Mouse (Mus musculus) liver, postnatal 0 days (tissue): ENCODE measurements around the gene Chrd. TPM values are rescaled to one million over a fixed set of nuclear protein-coding genes. Genes with fewer than 3 reads are reported as not detected.

ENCODE experiments used
- ATAC-seq: fragments of 200-750 bp; cut with Nextera tagmentation; 2 replicates; pipeline ENCODE4 v1.8.0; 2017; ENCODE audit warnings: mild to moderate bottlenecking, moderate library complexity
- DNase-seq: peaks from one replicate; pipeline ENCODE4 v3.0.0-alpha.2; 2016
- H3K27ac ChIP-seq: fragments of 300-500 bp; sonication (generic); 2 replicates; pipeline ENCODE4 v1.5.1; 2014; ENCODE audit warnings: antibody characterized with exemption, moderate library complexity, mild to moderate bottlenecking, low read depth
- H3K27me3 ChIP-seq: fragments of 300-500 bp; sonication (generic); 2 replicates; pipeline ENCODE4 v1.6.1; 2014; ENCODE audit warnings: low read length, control low read depth, mixed read lengths; ENCODE audit not compliant: insufficient read depth
- H3K36me3 ChIP-seq: fragments of 300-500 bp; sonication (generic); replicated peaks from 2 replicates; pipeline ENCODE4 v1.6.1; 2014; ENCODE audit warnings: mild to moderate bottlenecking, control low read depth, low read length, moderate library complexity, mixed read lengths; ENCODE audit not compliant: insufficient read depth
- H3K4me1 ChIP-seq: fragments of 300-500 bp; sonication (generic); 2 replicates; pipeline ENCODE4 v1.6.1; 2014; ENCODE audit warnings: antibody characterized with exemption, mild to moderate bottlenecking, control low read depth; ENCODE audit not compliant: insufficient read depth
- H3K4me2 ChIP-seq: fragments of 300-500 bp; sonication (generic); 2 replicates; pipeline ENCODE4 v1.6.1; 2014; ENCODE audit warnings: low read depth, mild to moderate bottlenecking, low read length, moderate library complexity, mixed read lengths
- H3K4me3 ChIP-seq: fragments of 300-500 bp; sonication (generic); 2 replicates; pipeline ENCODE4 v1.5.1; 2014; ENCODE audit warnings: low read depth, low read length
- H3K9ac ChIP-seq: fragments of 300-500 bp; sonication (generic); replicated peaks from 2 replicates; pipeline ENCODE4 v1.6.1; 2014; ENCODE audit warnings: mild to moderate bottlenecking, moderate library complexity
- H3K9me3 ChIP-seq: fragments of 300-500 bp; sonication (generic); 2 replicates; pipeline ENCODE4 v1.6.1; 2016; ENCODE audit warnings: mild to moderate bottlenecking, control low read depth, low read length, mixed read lengths
- CTCF ChIP-seq: sonication (generic); IDR thresholded peaks from 2 replicates; pipeline ENCODE4 v1.5.1; 2016; ENCODE audit warnings: antibody characterized with exemption, low read depth
- EP300 ChIP-seq: IDR thresholded peaks from 2 replicates; pipeline ENCODE4 v1.6.1; 2016; ENCODE audit warnings: antibody characterized with exemption, low read depth, mild to moderate bottlenecking
- WGBS: fragments of 180-500 bp; shearing (Covaris S2); extraction: QIAGEN DNeasy Blood & Tissue Kit; methylation state at CpG from one replicate; pipeline ENCODE4 v1.1.7; 2014; ENCODE audit not compliant: insufficient replicate concordance; 5-methylcytosine and 5-hydroxymethylcytosine counted together
- polyA plus RNA-seq: library from polyadenylated mRNA; unstranded; fragments of >200 nt; fragmentation: Nextera tagmentation; extraction: Ambion mirVana; gene quantifications from 2 replicates; pipeline ENCODE4 v1.2.1, GENCODE M21; 2015

The Chrd gene
- polyA plus RNA-seq, 1 experiment from 2014 or later: 0.34 TPM

DNA sequence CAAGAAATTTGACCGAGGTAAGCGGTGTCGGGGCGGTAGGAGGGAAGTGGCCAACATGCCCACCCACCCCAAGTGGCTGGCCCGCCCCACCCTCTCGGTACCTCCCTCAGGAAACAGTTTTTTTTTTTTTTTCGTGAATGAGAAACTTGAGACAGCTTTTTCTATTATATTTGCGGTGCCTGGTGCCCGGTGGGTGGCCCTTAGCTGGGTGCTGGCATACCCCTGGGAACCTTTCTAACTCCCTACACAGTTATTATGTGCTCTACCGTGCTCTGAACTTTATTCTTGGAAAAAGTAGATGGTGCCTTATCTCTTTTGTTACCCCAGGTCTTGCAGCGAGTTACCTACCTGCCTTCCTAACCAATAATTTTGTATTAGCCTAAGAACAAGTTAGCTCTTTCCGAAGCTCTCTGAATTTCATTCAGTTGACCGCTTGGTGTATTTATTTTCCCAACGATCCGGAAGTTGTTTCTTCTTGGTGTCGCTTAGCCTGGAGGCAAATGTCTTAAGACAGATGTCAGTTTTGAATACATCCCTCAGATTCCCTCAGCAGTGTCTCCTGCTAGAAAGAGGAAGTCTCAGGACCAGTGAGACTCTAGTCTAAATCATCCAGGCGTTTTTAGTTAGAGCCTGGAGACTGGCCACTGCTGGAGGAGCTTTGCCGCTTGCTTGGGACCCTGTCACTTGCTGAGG lies 14.8 kb upstream of the Chrd start:
- H3K9ac ChIP-seq: peak overlapping the region; percentile 63
- peak overlapping the region; percentile 78 for H3K4me3 ChIP-seq
- H3K4me2 ChIP-seq: peak overlapping the region; percentile 100
- peaks cover 29% of the 10 kb centered on the region for H3K4me1 ChIP-seq
- 3% methylated on average over 17 of the region's 18 CpGs for WGBS
- TF ChIP-seq CTCF: no peak
- TF ChIP-seq EP300: no peak
- DNase-seq (no peak), ATAC-seq (peak; percentile 14)
- H3K9me3 ChIP-seq: no peaks in the 10 kb centered on the region
- peaks cover 19% of the 10 kb centered on the region for H3K36me3 ChIP-seq
- 0 out of 2 replicates have a peak, but pooled peaks cover 3% of the 10 kb centered on the region for H3K27me3 ChIP-seq
- H3K27ac ChIP-seq: peak overlapping the region; percentile 95

DNA sequence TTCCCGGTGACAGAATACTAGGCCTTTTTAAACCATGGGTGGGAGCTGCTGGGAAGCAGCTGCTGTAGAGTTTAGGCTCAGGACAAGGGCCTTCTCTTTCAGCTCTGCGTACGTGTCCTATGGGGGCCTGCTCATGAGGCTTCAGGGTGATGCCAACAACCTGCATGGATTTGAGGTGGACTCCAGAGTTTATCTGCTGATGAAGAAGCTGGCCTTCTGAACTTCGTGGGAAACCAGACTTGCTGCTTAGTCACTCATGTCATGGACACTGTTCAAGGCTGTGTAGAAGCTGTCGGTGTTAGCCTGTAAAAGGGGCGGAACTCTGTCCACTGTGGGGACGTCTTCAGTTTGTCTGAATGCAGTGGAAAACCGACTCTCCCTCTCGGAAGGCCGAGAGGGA lies 11.1 kb upstream of the Chrd start:
- H3K4me2 ChIP-seq: no peak overlapping the region
- TF ChIP-seq EP300: no peak
- TF ChIP-seq CTCF: no peak
- WGBS: 80% methylated on average over 10 of the region's 10 CpGs

DNA sequence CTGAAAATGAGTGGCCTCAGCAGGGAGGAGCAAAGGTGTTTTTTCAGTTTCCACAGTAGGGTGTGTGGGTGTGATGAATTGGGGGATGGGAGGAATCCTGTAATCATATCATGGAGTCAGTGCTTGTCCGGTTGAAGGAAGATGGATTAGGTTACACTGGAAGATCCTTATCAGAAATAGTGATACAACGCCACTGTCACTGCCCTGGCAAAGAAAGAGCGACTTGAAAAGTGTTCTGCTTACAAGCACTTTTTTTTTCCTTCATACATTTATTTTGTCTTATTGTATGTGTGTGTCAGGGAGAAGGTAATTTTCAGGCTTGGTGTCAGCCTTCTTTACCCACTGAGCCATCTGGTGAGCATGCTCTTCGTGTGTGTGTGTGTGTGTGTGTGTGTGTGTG lies 10.2 kb upstream of the Chrd start:
- Histone ChIP-seq H3K27me3 (no peaks in the 10 kb centered on the region), H3K4me2 (no peak overlapping the region), H3K4me3 (no peak overlapping the region), H3K36me3 (peaks cover 19% of the 10 kb centered on the region), H3K9me3 (no peaks in the 10 kb centered on the region), H3K9ac (no peak overlapping the region), H3K4me1 (peaks cover 13% of the 10 kb centered on the region), H3K27ac (no peak overlapping the region)
- TF ChIP-seq CTCF: no peak
- no peak for TF ChIP-seq EP300
- no peak for DNase-seq
- ATAC-seq: no peak
- WGBS: 73% methylated on average over 4 of the region's 4 CpGs

More for the DNA sequence above, 11.1 kb upstream of the Chrd start:
- ATAC-seq: no peak
- DNase-seq: no peak
- Histone ChIP-seq H3K4me3 (no peak overlapping the region), H3K9ac (no peak overlapping the region), H3K4me1 (peaks cover 13% of the 10 kb centered on the region), H3K36me3 (peaks cover 19% of the 10 kb centered on the region), H3K9me3 (no peaks in the 10 kb centered on the region), H3K27me3 (no peaks in the 10 kb centered on the region), H3K27ac (no peak overlapping the region)

DNA sequence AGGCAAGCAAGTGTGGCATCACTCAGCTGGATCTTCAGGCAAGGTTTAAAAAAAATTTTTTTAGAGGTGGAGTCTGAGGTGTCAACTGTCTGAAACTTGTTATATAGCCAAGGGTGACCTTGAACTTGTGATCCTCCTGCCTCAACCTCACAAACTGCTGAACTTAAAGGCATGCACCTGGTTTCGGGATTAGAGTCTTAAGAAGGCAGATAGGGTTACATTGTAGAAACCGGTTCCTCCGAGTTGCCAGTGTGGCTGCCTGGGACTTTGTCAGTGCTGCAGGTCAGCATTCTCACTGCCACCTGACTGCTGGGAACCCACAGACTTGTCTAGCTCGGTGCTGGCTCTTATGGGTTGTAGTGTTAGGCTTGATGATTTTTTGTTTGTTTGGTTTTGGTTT lies 9.7 kb upstream of the Chrd start:
- no peak overlapping the region for H3K27ac ChIP-seq
- ATAC-seq (no peak), DNase-seq (no peak)
- no peak overlapping the region for H3K4me2 ChIP-seq
- H3K4me1 ChIP-seq: peaks cover 14% of the 10 kb centered on the region
- no peak overlapping the region for H3K4me3 ChIP-seq
- H3K27me3 ChIP-seq: no peaks in the 10 kb centered on the region
- 56% methylated on average over 4 of the region's 4 CpGs for WGBS
- H3K9me3 ChIP-seq: no peaks in the 10 kb centered on the region
- H3K9ac ChIP-seq: no peak overlapping the region
- no peak for TF ChIP-seq CTCF
- TF ChIP-seq EP300: no peak
- peaks cover 19% of the 10 kb centered on the region for H3K36me3 ChIP-seq

DNA sequence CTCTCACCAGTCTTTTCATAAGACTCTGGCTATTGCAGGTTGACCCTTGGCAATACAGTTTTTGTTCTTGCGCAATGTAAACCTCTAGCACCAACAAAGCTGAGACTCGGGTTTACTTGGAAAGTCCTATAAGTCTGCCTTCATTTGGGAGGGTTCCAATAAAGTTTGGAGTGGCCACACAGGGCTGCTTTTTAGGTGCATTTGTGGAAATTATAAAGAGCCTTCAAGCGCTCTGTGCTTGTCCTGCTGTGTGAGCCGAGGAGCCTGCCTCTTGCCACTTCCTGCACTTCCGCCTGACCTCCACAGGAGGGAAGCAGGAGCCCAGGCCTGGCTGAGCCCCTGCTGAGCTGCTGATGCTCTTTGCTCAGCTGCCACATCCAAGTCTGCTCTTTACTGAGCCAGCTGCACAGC lies 8.6 kb upstream of the Chrd start:
- Histone ChIP-seq H3K4me1 (peaks cover 11% of the 10 kb centered on the region), H3K4me2 (no peak overlapping the region; the same call in 1 of the 2 replicates), H3K4me3 (no peak overlapping the region), H3K9ac (no peak overlapping the region), H3K9me3 (no peaks in the 10 kb centered on the region), H3K27me3 (no peaks in the 10 kb centered on the region), H3K36me3 (peaks cover 19% of the 10 kb centered on the region), H3K27ac (peak overlapping the region; percentile 41; the same call in 1 of the 2 replicates)
- WGBS: 29% methylated on average over 5 of the region's 5 CpGs
- TF ChIP-seq CTCF (peak; percentile 84), EP300 (no peak)
- ATAC-seq: peak; percentile 90
- DNase-seq: peak; percentile 64

DNA sequence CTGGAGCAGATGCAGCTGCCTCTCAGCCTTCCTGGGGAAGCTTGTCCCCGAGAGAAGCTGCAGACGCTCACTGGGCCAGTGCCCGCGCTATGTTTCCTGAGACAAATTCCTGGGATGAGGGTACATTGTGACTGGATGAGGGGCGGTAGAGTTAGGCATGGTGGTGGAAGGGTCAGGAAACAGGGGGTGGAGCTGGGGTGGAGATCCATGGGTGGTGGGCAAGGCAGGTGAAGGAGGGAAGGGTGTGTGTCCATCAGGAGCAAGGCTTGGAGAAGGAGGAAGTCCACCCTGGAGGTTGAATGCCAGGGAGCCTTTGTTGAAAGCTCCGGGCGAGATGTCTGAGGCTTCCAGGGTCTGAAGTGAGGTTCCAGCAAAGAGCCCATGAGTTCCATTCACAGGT lies 7.6 kb upstream of the Chrd start:
- no peak for ATAC-seq
- DNase-seq: no peak
- Histone ChIP-seq H3K4me2 (no peak overlapping the region), H3K4me1 (peaks cover 11% of the 10 kb centered on the region), H3K36me3 (peaks cover 12% of the 10 kb centered on the region), H3K27ac (no peak overlapping the region), H3K9me3 (no peaks in the 10 kb centered on the region), H3K4me3 (no peak overlapping the region), H3K9ac (no peak overlapping the region), H3K27me3 (no peaks in the 10 kb centered on the region; the same call in 1 of the 2 replicates)
- no peak for TF ChIP-seq EP300
- no peak for TF ChIP-seq CTCF
- WGBS: 83% methylated on average over 7 of the region's 7 CpGs
